Mouse (Mus musculus): Measurements from ENCODE around the gene Olfr433. TPM values are rescaled to one million over a fixed set of nuclear protein-coding genes. Genes with fewer than 3 reads are reported as not detected.

The Olfr433 gene
- polyA plus RNA-seq (2012; rRNA removed) = 0.15 TPM in 1 of 2 replicates, not detected in the other

GRCm38 (mm10) chr1:174040523-174041177 is at the start of gene Olfr433:
Gene Olfr433, plus strand, starts transcription at chr1:174040705.

GRCm38 (mm10) chr1:174031698-174032097 is 8.8 kb upstream of the Olfr433 start, which contains the start of gene Ifi205:
Gene Ifi205, minus strand, starts transcription at chr1:174031810.

GRCm38 (mm10) chr1:174048893-174049292 is 8.4 kb downstream of the Olfr433 start, which contains the start of gene Olfr432:
Gene Olfr432, plus strand, starts transcription at chr1:174049205.

GRCm38 (mm10) chr1:174066305-174066704 is 25.8 kb downstream of the Olfr433 start, which contains the start of gene Olfr430:
Gene Olfr430, plus strand, starts transcription at chr1:174066605.

GRCm38 (mm10) chr1:174084031-174084430 is 43.5 kb downstream of the Olfr433 start, which contains the start of gene Olfr429:
Gene Olfr429, plus strand, starts transcription at chr1:174084331.

Other genes starting within 250 kb of the Olfr433 start
- 0.09 TPM in 1 of 2 replicates, not detected in the other for gene Ifi211, start 127.7 kb upstream of the Olfr433 start, polyA plus RNA-seq (2012; rRNA removed)
- 0.38 TPM in 1 of 2 replicates, not detected in the other for gene Mndal, start 98.2 kb upstream of the Olfr433 start, polyA plus RNA-seq (2012; rRNA removed)
- 0.28 and 0.98 TPM in 2 replicates for gene Ifi203, start 98.0 kb upstream of the Olfr433 start, polyA plus RNA-seq (2012; rRNA removed)
- not detected in 2 replicates for gene Ifi202b, start 58.0 kb upstream of the Olfr433 start, polyA plus RNA-seq (2012; rRNA removed)
- gene Ifi205, start 8.9 kb upstream of the Olfr433 start, polyA plus RNA-seq (2012; rRNA removed) = 0.04 TPM in 1 of 2 replicates, not detected in the other
- gene Olfr432, start 8.5 kb downstream of the Olfr433 start, polyA plus RNA-seq (2012; rRNA removed) = 0.08 TPM in 1 of 2 replicates, not detected in the other
- gene Olfr430, start 25.9 kb downstream of the Olfr433 start, polyA plus RNA-seq (2012; rRNA removed) = not detected in 2 replicates
- not detected in 2 replicates for gene Olfr429, start 43.6 kb downstream of the Olfr433 start, polyA plus RNA-seq (2012; rRNA removed)
- not detected in 2 replicates for gene Olfr427, start 56.2 kb downstream of the Olfr433 start, polyA plus RNA-seq (2012; rRNA removed)
- not detected in 2 replicates for gene Olfr231, start 80.5 kb downstream of the Olfr433 start, polyA plus RNA-seq (2012; rRNA removed)
- not detected in 2 replicates for gene Olfr424, start 90.8 kb downstream of the Olfr433 start, polyA plus RNA-seq (2012; rRNA removed)
- not detected in 2 replicates for gene Olfr420, start 114.9 kb downstream of the Olfr433 start, polyA plus RNA-seq (2012; rRNA removed)
- not detected in 2 replicates for gene Spta1, start 132.1 kb downstream of the Olfr433 start, polyA plus RNA-seq (2012; rRNA removed)
- gene Olfr419, start 211.4 kb downstream of the Olfr433 start, polyA plus RNA-seq (2012; rRNA removed) = not detected in 2 replicates

Data from stomach, adult 2 months (tissue).